Mouse (Mus musculus) megakaryocyte, embryonic 14.5 days (primary cell): ENCODE data around the gene Rgs7.

Source experiments
- FLI1 ChIP-seq: IDR thresholded peaks from 2 replicates; pipeline ENCODE4 v1.6.1; 2012; ENCODE audit warnings: low read length, inconsistent platforms, mixed read lengths
- GATA1 ChIP-seq: IDR thresholded peaks from 3 replicates; pipeline ENCODE4 v1.6.1; 2012; ENCODE audit warnings: mixed read lengths, low read length, inconsistent platforms, borderline replicate concordance

- TF ChIP-seq GATA1 (no peak), FLI1 (no peak)
Observed at GRCm38 (mm10) chr1:175391894-175392293, 100.4 kb downstream of the Rgs7 start.
